Mouse (Mus musculus) G1E (cell line): ENCODE measurements around the gene Pigl.

ENCODE experiments used
- CTCF ChIP-seq: IDR thresholded peaks from 2 replicates; pipeline ENCODE4 v1.5.1; 2012; ENCODE audit warnings: low read depth, low read length, inconsistent platforms, mixed read lengths
- GATA1 ChIP-seq: IDR thresholded peaks from 2 replicates; pipeline ENCODE4 v1.6.1; 2012; ENCODE audit warnings: borderline replicate concordance, low read length, inconsistent platforms, mixed read lengths
- POLR2AphosphoS5 ChIP-seq: IDR thresholded peaks from 2 replicates; pipeline ENCODE4 v1.6.1; 2012; ENCODE audit warnings: low read depth, low read length, inconsistent platforms; ENCODE audit not compliant: insufficient replicate concordance
- TAL1 ChIP-seq: conservative IDR thresholded peaks from 2 replicates; pipeline ENCODE4 v1.6.1; 2012; ENCODE audit warnings: low read depth, low read length, inconsistent platforms, mixed read lengths

GRCm38 (mm10) chr11:62426266-62426665 is 32.0 kb upstream of the Pigl start:
- TF ChIP-seq CTCF (no peak), GATA1 (no peak), POLR2AphosphoS5 (no peak), TAL1 (no peak)
